Mouse (Mus musculus): ENCODE measurements around the gene Lrch1.

The Lrch1 gene

DNA sequence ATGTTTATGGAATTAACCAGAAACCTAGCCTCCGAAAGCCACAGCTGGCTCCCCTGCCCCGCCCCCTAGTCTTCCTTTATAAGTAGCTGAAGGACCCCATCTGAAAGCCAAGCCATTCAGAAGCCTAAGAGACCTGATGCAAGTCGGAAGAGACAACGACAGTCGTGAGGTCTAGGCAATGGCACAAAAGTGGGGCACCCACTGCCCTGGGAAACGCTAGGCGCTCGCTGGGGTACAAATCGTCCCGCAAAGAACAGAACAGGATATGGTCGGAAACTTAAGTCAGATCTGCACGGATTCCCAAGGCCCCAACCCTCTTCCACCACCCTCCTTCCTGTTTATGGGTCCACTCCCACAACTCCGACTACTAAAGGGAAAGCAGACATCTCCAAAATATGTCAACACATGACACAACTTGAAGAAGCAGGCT lies 1.3 kb downstream of the Lrch1 start:
- DNase-seq: no peak

DNA sequence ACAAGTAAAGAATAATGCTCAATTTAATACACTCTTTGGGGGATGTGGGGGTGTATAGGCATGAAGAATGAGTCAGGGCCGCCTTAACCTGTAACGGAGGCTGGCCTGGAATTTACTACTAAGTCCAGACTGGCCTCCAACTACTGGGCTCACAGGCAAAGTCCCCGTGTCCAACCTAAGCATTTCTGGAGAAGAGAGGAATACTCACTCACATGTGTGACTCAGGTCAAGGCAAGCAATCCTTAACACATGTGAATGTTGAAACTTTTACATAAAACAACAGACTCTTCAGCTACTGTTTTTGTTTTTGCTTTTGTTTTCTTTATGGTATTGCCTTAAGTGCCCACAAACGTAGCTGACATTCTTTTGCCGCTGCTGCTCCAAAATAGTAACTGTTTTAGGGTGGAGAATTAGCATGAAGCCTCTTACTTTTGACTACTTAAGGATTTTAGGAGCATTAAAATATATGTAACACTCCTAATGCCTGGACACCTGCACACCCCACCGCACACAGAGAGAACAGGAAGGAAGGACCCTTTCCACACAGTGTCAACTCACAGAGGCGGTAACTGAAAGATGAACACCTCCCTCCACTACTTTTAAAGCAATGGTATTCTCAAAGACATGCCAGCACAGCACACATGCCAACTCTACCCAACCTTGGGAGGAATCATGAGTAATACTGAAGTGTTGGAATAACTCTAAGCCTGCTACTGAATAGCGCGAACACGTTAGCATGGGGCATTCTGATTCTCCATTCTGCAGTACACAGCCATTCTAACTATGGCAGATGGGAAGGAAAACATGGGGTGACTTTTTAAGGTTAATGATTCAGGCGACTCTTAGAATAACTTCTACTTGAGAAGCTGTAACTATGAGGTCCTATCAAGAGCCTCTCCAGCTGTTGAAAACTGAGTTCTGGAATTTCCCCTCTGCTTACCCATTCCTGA lies 2.1 kb downstream of the Lrch1 start:
- no peak for DNase-seq

DNA sequence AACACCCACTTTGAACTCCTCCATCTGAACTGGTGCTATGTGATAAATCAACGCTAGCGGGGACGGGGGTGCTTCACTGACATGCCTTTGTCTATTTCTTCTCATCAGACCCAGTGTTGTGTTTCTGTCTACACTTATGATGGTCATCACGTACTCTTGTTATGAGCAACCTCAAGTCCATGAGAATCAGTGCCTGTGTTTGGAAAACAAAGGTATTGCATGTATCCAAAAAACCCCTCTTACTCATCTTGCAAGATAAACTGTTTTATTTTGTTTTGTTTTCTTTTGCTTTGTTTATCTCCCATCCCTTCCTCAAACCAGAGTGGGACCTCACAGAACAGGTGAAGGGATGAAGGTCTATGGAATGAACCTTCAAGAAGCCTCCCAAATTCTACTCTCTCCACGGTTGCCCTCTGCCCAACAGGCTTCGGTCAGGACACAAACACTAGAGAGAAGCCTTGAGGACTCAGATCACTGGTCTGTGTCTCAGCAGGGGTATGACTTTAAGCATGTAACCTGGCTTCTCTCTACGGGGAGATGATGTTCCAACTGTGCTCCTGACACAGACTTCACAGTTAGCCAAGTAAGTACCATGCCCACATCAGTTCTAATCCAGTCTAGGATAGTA lies 3.4 kb downstream of the Lrch1 start:
- no peak for DNase-seq

DNA sequence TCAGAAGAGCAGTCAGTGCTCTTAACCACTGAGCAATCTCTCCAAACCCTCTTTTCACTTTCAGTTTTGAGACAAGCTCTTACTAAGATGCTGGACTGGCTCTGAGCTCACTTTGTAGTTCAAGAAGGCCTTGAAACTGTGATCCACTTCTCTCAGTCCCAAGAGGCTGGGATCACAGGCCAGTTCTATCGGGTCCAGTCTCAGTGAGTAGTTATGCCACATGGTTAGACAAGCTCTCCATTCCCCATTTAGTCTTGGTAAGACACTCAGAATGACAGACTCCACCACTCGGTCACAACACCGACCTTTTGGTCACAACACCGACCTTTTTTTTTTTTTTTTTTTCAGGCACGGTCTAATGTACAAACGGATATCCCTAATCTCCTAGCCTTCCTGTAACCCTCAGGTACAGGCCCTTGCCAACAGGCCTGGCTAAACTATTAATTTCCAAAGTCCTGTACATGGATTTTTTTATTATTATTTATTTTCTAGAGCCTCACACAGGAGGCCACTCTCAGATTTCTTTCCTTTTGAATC lies 4.0 kb downstream of the Lrch1 start:
- no peak for DNase-seq

DNA sequence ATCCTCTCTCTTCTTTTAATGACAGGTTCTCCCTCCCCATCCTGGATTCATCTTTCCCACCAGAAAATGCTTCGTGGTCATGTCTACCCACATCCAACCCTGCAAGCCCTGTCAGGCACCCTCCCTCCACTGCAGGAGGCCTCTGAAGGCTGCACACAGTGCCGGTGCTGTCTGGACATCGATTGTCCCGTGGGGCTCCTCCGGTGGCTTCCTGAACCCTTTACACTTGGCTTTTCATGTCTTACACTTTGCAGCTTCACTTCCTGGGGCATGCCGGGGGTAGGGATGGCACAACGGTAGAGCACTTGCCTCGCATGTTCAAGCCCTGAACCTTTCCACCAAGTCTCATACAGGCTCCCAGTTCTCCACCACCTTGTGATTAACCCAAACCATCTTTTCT lies 4.7 kb downstream of the Lrch1 start:
- no peak for DNase-seq

DNA sequence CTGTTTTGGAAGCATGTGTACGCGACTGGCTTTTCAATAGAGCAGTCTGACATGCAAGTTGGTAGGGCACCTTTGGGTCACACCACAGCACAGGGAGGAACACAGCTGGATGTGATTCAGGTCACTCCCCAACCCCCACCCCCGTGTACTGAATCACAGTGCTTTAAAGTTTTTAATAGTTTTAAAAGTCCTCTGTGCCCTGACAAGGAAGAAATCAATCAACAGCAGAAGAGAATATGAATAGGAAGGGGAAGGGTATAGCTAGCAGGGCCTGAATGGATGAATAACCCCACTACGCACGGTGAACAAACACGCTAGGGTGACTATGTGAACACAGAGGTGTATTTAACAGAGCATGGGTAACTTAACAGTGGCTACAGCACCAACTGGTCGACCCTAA lies 6.1 kb downstream of the Lrch1 start:
- DNase-seq: no peak

DNA sequence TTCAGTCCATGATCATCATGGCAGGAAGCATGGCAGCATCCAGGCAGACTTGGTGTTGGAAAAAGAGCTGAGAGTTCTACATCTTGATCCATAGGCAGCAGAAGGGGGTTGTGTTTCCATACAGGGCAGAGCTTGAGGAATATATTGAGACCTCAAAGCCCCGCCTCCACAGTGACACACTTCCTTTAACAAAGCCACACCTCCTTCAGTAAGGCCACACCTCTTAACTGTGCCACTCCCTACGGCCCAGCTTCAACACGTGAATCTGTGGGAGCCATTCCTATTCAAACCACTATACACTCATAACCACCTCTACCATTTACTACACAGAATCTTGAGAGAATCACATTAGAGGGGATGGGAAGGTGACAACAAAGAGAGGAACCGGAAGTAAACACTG lies 6.9 kb downstream of the Lrch1 start:
- no peak for DNase-seq

DNA sequence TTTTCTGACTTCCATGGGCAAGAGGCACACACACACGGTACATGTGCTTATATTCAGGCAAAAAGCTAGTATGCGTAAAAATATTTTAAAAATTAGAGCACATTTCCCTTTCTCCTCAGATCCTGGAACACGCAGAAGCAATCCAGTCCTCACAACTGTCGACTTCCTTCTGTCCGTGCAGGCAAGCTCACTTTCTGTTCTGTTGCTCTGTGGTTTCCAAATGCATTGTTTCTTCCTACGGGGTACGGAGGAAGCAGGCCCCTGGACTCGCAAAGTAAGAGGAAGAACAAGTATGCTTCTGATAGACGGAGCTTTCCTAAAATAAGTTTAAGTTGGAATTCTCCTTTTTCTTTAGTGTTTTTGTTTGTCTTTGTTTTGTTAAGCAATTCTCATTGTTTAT lies 8.3 kb downstream of the Lrch1 start:
- no peak for DNase-seq

DNA sequence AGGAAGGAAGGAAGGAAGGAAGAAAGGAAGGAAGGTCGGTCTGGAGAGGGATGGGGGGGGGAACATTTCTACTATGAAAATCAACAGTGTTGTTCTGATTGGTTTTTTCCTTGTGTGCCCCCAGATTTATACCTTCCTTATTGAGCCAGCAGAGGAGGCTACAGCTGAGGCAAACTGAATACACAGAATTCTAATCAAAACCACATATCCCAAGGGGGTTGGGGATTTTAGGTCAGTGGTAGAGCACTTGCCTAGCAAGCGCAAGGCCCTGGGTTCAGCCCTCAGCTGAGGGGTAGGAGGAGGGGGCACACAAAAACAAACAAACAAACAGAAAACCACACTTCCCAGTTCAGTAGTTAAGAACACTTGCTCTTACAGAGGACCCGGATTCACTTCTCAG lies 8.8 kb downstream of the Lrch1 start:
- DNase-seq: no peak

DNA sequence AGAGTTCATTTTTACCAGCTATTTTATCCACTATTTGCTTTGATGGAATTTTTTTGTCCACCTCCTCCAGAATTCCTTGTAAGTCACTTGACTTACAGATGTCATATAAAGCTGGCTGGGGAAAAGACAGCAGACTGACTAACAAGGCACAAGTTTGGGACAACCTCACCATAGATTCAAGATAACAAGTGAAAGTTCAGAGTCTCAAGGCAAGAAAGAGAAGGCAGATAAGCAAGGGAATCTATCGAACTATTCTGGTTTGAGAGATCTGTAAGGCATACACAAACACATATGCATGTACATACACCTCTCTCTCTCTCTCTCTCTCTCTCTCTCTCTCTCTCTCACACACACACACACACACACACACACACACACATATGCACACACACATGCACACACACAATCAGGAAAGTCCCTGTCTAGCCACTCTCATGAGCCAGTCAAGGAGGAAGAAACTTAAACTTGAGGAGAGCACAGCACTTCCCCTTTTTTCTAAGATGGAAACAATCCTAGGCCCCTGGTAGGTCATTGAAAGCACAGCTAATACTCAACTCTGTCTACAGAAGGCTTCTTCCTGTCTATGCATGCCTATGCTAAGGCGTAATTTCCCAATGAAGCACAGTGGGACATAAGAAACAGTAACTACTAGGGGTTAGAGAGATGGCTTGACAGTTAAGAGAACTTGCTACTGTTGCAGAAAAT lies 11.0 kb downstream of the Lrch1 start:
- DNase-seq: no peak

DNA sequence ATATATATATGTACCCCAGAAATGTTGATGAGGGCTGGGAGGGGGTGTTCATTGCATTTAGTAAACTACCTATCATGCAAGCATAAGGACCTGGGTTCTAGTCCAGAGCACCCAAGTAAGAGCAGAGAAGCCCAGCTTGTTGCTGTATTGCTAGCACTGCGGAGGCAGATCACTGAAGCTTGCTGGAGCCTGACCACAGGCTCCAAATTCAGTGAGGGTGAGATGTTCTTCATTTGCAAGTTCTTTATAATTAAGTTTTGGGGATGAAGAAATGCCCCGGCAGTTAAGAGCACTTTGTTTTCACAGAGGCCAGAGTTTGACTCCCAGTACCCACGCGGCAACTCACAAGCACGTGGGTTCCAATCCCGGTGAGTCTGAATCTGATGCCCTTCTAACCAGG lies 12.6 kb downstream of the Lrch1 start:
- no peak for DNase-seq

DNA sequence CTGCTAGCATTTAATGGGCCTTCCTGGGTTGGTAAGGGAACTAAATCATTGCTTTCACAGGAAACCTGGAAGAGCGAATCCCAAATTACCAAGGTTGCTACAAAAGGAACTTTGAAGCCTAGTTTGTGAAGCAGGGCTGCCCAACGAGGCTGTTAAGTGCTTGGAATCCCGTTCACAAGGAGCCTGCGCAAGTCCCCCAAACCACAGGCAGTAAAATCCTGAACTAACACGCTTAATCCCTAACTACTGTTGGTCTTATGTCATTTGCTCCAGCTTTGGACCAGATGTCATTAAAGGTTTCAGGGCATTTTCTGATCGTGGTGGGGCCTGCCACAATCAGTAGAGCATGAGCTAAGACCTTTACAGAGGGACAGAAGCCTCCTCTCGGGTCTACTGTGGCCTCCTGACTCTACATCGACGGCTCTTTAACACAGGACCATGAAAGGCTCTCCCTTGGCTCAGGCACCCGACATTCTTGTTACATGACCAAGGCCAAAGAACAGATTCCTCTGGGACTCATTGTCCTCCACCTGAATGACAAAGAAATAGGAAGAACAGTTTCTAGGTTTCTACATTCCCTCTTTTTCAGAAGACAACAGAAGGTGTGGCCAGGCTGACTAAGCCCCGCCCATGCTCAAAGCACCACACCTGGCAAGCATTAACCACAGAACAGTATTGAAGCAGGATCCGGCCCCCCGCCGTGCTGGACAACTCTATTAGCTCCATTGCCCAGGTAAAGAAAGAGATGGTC lies 13.5 kb downstream of the Lrch1 start:
- no peak for DNase-seq

DNA sequence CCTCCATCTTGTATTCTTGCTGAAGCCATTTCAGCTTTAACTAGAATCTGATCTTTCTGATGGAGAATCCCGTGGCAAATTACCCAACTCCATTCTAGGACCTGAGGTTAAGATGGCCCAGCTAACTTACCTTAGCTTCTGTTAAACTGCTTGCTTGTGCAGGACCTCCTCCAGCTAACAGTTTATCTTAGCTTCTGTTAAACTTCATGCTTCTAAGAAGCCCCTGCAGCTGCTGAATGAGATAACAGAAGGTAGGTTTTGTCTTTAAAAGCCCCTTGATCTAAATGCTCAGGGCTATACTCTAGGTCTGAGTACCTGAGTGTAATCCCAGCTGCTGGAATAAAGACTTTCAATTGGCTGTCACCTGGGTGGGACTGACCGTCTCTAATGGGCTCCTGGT lies 17.9 kb downstream of the Lrch1 start:
- no peak for DNase-seq

DNA sequence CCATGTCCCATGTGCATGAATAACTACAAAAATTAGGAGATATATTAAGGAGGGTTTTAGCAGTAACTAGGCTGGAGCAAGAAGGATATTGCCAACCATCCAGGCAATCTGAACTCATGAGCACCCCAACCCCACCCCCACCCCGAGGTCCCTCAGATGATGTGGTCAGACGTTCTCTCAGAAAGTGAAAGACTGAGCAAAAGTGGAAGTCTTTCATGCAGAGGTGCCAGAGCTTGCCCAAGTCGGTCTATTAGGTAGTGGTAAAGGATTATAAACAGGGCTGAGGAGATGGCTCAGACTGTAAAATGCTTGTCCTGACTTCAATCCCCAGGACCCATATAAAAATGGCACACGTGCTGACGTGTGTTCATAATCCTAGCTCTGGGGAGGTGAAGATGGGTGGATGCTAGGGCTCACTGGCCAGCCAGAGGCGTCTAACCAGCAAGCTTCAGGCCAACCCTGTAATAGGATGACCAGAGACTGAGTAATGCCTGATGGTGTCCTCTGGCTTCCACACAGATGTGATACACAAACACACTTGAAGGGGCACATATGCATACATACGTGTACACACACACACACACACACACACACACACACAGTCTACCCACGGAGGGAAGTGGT lies 18.8 kb downstream of the Lrch1 start:
- no peak for DNase-seq

DNA sequence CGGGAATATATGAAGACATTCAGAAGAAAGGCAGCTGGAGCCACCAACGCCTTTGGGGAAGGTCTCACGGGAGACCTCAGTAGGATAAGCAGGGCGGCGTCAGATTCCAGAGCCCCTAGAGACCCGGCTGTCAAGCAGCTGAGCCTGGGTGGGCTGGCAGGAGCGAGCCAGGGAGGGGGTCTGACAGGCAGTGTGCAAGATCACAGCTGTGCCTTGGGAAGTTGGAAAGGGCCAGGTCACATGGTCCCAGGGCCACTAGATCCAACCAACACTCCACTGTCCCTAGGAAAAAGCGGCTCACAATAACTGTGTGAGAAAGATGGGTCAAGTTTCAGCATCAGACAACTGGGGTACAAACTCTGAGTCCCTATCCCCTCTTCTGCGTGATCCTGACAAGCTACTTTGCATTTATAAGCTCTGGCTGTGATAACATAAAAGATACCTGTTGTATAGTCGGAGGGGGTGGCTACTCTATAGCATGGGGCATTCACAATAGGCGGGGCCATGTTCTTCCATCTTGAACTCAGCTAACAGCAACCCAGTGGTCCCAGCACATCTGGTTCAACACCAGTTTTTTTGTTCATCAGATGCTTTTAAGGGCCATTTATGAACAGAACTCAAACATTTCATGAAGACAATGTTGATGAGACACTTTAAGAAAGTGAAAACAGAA lies 20.6 kb downstream of the Lrch1 start:
- DNase-seq: no peak

DNA sequence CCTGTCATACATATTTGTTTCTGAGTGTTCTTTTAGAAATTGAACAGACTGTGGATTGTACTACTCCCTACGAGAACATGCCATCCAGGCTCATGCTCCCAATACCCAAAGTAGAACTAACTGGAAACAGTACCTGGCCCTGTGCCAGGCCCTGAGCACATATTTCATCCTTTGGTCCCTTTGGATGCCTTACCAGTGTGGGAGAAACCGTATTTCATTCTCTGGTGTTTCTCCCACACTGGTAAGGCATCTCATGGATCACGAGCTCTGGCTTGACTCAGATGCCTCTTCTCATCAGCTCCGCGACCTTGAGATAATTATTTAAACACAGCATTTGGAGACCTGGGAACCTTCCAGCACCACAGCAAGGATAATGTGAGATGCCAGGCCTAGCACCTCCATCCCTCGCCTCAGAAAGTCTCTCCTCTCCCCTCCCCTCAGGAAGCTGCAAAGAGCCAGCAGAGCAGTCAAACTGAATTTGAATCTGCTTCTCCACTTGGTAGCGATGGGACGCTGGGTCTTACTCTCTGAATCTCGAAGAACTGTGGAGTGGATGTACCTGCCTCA lies 21.6 kb downstream of the Lrch1 start:
- DNase-seq: peak; percentile 50 to 53

DNA sequence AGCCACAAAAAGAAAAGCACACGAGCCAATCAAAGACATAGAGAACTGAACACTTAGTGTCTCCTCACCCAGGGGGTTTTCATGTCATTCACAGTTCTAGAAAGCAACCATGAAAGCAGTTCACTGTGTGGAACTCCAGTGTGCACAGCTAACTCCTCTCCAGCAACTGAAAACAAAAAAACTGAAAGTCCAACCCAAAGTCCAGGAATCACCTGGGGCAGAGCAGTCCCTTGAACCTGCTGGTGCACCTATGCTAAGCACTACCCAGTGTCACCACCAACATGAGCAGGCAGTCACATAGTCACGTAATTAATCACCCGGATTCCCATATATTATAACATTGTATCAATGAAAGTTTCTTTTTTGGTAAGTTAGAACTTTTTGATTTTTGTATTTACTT lies 23.2 kb downstream of the Lrch1 start:
- DNase-seq: no peak

DNA sequence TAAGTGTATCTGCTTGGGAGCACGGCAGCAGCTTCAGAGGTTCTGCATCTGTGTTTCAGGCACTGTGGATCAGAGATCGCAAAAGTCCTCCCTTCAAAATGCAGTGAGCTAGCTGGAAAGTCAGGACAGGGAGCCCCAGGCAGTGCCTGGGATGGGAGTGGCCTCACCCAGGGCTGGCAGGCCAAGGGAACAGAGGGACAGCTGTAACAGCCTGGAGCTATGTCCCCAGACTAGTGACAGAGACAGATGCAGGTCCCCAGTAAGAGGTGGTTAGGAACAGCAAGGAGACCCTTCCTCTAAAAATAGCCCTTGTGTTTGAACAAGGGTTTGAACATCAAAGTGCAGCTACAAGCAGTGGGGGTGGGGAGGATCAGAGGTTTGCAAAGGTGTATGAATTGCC lies 23.6 kb downstream of the Lrch1 start:
- no peak for DNase-seq

DNA sequence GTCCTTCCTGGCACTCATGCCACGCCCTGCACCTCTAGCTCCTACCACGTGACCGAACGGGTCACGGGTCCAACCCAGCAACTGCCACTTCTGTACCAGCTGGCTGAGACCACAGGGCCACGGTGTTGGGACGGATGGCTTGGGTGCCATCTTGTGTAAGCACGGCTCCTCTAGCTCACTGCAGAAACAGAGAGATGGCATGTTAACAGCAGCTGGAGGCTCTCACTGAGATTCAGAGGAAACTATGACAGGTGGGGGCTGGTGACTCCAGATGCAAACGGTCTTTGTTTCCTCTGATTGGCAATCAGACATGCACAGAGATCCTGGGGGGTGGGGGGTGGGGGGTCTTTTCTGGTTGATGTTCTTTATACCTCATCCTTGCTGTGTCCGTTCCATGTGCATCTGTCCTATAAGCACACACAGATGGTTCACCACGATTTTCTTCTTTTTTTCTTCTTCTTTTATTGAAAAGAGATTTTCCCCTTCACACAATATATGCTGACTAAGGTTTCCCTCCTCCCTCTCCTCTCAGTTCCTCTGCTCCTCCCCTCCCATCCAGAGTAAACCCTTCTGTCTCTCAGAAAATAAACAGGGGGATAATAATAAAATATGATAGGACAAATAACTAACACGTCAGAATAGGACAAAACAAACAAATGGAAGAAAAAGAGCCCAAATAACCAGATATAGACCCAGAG lies 25.5 kb downstream of the Lrch1 start:
- no peak for DNase-seq

DNA sequence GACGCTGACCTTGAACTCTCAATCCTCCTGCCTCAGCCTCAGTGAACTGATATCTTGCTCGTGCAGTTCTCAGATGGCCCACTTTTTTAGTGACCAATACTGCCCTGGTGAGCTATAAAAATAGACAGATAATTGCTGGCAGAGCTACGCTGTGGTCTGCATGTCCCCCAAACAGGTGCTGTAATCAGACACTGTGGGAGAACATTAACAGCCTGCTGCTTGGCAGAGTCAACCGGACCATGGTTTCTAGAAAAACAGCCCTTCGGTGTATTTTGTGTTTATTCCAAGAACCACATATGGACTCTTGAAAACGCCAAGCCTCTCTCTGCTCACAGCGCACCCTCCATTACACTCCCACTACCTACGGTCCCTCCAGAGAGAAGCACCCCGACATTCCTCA lies 26.2 kb downstream of the Lrch1 start:
- peak in 1 of 2 experiments; percentile 33 for DNase-seq

DNA sequence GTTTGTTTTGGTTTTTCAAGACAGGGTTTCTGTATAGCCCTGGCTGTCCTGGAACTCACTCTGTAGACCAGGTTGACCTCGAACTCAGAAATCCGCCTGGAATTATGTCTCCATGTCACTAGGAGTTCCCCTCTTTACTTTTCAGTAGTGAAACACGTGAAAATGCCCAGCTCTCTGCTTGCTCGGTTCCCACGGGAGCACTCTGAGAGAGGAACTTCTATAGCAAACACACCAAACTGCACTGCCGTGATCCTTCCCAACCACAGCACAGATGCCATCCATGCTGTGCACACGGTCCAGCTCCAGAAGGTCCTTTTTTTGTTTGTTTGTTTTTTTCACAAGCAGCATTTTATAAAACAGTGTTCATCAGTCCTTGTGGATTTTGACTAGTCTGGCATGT lies 28.5 kb downstream of the Lrch1 start:
- no peak for DNase-seq
